Mouse (Mus musculus) G1E-ER4 (cell line): ENCODE data around the gene B4galt4. TPM values are rescaled to one million over a fixed set of nuclear protein-coding genes. Genes with fewer than 3 reads are reported as not detected.

Experiments
- GATA1 ChIP-seq: IDR thresholded peaks from one replicate; pipeline ENCODE4 v1.8.0; 2012; ENCODE audit warnings: low read length, inconsistent platforms
- polyA plus RNA-seq: library from polyadenylated mRNA; stranded (reverse); fragments of >175 nt; gene quantifications from 2 replicates; pipeline ENCODE4 v1.2.3, GENCODE M21; 2012

B4galt4 gene
- polyA plus RNA-seq, 1 experiment: not detected

DNA sequence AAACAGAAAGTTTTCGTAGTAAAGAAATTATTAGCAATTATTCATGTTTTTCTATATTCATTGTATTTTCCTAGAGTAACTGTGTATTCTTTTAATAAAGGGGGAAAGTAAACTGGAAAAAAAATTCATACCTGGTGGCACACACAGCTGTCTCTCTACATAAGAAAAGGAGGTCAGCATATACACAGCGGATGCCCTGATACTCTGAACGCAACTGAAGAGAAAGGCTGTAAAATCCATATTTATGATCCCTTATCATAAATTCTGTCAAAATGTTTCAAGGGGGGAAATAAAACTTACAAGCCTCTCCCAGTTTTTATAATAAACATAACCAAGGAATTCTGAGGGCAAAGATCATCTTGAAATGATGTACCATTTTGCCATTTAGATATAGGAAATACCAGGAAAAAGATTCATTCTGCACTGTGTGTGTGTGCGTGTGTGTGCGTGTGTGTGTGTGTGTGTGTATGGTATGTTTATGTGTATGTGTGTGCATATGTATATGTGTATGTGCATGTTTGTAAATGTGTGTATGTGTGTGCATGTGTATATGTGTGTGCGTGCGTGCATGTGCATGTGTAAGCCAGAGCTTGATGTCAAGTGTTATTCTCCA lies 39.0 kb downstream of the B4galt4 start:
- no peak for TF ChIP-seq GATA1

DNA sequence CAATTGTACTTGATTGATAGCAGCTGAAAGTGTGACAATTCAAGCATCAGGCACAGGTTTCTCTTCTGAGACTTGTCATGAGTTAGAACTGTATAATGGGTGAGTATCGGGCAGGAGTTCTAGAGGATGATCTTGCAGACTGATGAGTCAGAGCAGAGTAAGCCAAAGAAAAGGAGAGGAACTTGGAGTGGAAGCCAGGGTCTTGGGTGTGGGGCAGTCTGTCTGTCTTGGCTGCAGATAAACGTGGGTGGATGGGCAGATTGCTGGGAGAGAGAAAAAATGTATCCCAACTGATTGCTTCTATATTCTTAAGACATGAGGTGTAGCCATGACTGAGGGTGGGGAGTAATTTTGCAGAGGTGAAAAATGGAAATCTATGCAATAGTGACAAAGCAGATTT lies 39.9 kb downstream of the B4galt4 start:
- TF ChIP-seq GATA1: no peak

DNA sequence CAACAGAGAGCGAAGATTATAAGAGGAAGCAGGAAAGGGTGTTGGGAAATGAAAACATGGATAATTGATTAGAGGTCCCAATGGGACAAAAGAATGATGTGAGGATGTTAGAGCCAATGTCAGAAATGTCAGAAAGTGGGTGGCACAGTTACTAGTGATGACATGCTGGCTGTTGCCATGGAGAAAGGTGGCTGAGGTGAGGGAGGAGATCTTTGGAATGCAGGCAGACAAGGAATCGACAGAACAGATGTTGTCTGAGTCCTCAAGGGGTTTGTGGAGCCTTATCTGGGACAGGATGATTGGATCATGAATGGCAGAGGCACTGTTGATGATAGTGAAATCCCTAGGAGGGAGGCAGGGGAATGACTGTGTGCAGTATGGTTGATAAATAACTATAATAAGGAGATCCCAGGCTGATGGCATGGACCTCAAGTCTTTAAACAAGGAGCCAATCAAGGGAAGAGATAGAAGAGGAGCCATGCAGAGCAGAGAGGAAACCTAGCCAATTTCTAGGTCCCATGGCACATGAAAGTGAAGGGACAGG lies 40.5 kb downstream of the B4galt4 start:
- TF ChIP-seq GATA1: no peak

DNA sequence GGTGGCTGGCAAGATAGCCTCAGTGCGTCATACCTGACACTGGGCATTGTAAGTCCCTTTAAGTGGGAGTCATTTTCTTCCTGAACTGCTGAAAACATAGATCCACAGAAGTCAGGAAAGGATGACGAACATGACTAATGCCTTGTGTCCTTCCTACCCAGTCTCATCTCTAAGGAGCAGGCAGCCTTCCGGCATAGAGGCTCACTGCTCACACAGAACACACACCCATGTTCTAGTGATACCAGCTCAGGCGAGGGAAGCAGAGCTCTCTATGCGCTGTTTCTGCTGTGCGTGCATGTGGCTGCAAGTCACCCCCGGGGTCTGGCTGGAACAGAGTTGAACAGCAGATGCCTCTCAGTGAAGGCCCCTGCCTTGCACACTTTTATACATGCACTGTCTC lies 43.2 kb downstream of the B4galt4 start:
- TF ChIP-seq GATA1: no peak

DNA sequence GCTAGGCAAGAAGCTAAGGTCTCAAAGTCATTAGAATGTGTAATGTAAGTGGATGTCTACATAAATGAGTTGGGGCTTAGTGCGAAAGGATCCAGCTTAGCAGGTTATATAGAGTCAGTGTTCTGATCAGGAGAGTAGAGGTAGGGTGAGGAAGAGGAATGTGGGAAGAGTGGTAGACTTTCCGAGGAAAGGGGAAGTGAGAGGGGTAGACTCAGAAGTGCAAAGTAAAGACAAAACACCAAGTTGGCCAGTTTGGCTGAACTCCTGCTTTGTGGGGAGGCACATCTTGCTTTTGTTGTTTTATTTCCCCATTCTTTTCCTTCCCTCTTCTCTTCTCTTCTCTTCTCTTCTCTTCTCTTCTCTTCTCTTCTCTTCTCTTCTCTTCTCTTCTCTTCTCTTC lies 47.0 kb downstream of the B4galt4 start:
- TF ChIP-seq GATA1: no peak

DNA sequence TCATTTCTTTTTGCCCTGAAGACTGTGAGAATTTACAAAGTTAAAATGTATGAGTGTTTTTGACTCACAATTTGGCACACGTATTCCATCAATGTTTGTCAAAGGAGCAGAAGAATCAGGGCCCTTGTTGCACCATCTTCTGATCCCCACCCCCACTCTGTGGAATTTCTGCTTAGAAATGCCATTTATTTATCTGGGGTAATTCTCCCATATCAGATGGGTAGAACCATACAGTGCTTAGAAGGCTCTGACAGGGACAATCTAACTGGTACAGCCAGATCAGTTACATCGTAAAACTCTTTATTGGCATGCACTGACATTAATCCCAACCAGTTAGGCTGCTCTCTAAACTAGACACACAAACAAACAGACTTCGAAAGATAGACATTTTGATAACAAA lies 47.9 kb downstream of the B4galt4 start:
- TF ChIP-seq GATA1: no peak

DNA sequence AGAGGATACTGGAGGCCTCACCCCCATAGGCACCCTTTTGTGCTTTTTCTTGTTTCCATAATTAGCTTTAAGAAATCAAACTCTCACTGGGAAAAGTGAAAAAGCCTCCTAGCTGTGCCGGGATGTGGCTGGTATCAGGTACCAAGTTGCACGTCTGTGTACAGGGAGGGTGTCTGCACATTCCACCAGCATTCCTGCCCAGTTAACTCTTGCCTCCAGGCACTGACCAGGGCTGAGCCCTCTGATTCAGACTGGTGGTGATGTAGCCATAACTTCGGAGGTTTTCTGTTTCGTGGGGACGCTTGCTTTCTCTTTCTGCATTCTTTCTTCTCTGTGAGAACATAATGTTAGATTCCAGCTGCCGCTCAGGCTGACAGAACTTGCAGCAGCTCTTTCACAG lies 51.1 kb downstream of the B4galt4 start:
- TF ChIP-seq GATA1: no peak

DNA sequence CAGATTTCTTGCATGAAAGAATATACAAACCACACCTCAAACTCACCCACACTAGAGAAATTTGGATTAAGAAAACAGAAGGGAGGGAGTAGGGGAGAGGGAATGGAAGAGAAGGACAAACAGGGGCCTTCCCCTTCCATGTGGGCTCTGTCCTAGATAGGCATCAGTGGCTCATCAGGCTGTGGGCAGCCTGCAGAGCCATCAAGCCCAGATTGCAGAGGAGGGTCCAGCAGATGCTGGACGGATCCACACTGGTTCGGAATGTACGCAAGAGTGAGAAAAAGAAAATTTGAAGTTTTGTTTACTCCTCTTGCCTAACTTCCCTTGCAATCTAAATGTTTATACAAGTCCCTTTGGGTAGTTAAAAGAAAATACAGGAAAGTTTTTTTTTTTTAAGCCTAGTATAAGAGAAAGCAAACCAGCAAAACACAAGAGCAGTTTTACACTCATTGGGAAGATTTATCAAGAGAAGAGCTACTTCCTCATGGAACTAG lies 56.9 kb downstream of the B4galt4 start:
- TF ChIP-seq GATA1: no peak

DNA sequence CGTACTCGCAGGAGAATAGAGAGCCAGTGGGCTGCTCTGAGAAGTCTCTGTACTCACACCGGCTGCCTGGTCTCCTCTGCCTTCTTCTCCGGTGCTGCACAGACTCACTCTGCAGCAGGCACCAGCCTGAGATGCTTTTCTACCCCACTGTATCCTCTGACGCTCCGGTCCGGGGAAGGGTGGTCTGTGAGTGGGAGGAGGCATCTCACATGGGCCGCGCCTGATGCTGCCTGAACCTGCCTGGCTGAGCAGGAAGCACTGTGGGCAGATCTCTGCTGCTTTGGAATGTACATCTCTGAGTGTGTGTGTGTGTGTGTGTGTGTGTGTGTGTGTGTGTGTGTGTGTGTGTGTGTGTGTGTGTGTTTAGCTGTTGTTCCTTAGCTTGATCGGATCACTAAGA lies 58.0 kb downstream of the B4galt4 start, which contains the start of gene Upk1b:
Upk1b (minus strand) TSS at position 238 of the 400 bp plus-strand sequence.
- no peak for TF ChIP-seq GATA1

DNA sequence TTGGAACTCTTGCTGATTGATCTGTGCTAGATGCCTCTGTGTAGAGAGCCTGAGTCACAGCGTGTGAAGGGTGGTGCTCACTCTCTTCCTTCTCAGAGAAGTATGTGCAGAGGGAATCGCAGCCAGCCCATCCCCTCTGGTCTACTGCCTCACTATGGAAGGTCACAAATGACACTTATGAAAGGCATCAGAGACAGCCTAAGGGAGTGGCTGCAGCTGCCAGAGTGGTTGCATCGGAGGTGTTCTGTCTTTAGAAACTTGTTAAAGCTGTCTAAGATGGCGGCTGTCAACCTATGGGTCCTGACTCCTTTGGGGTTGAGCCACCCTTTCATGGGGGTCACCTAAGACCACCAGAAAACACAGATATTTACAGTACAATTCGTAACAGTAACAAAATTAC lies 68.1 kb downstream of the B4galt4 start:
- TF ChIP-seq GATA1: no peak

DNA sequence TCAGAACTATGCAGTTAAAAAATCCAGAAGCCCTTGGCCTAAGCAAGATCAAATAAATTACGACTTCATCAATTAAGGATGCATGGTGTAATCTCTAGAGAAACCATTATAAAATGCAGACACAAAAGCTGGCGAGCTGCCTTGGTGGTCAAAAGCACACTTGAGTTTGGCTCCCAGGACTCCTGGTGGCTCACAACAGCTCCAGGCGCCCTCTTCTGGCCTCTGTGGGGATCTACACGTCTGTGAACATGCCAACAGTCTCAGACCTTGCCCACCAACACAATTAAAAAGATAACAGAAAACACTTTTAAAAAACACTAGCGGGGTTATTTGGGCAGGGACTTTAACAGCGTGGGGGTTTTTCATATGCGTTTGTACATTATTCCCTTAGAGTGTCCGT lies 70.5 kb downstream of the B4galt4 start:
- no peak for TF ChIP-seq GATA1

Other genes with a start within 250 kb of the B4galt4 start
- gene Timmdc1, start 219.6 kb upstream of the B4galt4 start, polyA plus RNA-seq: 30.1 and 38.6 TPM in 2 replicates
- gene Poglut1, start 192.0 kb upstream of the B4galt4 start, polyA plus RNA-seq: 6.9 and 7.6 TPM in 2 replicates
- gene Tmem39a, start 183.6 kb upstream of the B4galt4 start, polyA plus RNA-seq: 15.4 and 16.0 TPM in 2 replicates
- 0.04 and 0.06 TPM in 2 replicates for gene Arhgap31, start 29.0 kb upstream of the B4galt4 start, polyA plus RNA-seq
- not detected in 2 replicates for gene Upk1b, start 58.1 kb downstream of the B4galt4 start, polyA plus RNA-seq
- gene 4930435E12Rik, start 86.5 kb downstream of the B4galt4 start, polyA plus RNA-seq: not detected in 2 replicates
- 0.01 TPM in 1 of 2 replicates, not detected in the other for gene Igsf11, start 150.4 kb downstream of the B4galt4 start, polyA plus RNA-seq